Mouse (Mus musculus): ENCODE data around the gene Gipr.

GRCm38 (mm10) chr7:19165656-19166423 is at the start of gene Gipr:
- TF ChIP-seq POLR2A (IDR thresholded peaks at IDR 0.05; ENCODE audit: insufficient read depth, low read depth, low read length) (no peak), CTCF (IDR thresholded peaks at IDR 0.05) (no peak), EP300 (IDR thresholded peaks at IDR 0.05; ENCODE audit: insufficient read depth, low read depth, low read length) (no peak)

Measured in heart, adult 2 months (tissue).